Mouse (Mus musculus) small intestine, adult 2 months (tissue): ENCODE data around the gene Axin1. TPM values are rescaled to one million over a fixed set of nuclear protein-coding genes. Genes with fewer than 3 reads are reported as not detected.
A peak's percentile ranks its signal among the peaks of the same experiment; 100 is the strongest.
"Not testable (repeated sequence)": the region's sequence is repeated elsewhere in the genome, so short reads cannot be mapped to it uniquely, and the experiment has no call there.

Source experiments
- H3K27ac ChIP-seq: fragments of 200-500 bp; 2 replicates; pipeline ENCODE4 v1.5.1; 2012; ENCODE audit warnings: low read depth, low read length, control low read depth, inconsistent platforms; ENCODE audit not compliant: insufficient read depth
- H3K27me3 ChIP-seq: fragments of 200-500 bp; 2 replicates; pipeline ENCODE4 v1.6.1; 2012; ENCODE audit warnings: mild to moderate bottlenecking, moderate library complexity, low read length, inconsistent platforms; ENCODE audit not compliant: control insufficient read depth, insufficient read depth
- H3K36me3 ChIP-seq: fragments of 200-500 bp; 2 replicates; pipeline ENCODE4 v1.6.1; 2012; ENCODE audit warnings: mild to moderate bottlenecking, low read length, control low read depth, inconsistent platforms; ENCODE audit not compliant: control insufficient read depth, insufficient read depth
- H3K4me1 ChIP-seq: fragments of 200-500 bp; 2 replicates; pipeline ENCODE4 v1.6.1; 2012; ENCODE audit warnings: low read length, inconsistent platforms, mixed read lengths; ENCODE audit not compliant: control insufficient read depth, insufficient read depth, insufficient read length
- H3K4me3 ChIP-seq: fragments of 200-500 bp; 2 replicates; pipeline ENCODE4 v1.5.1; 2012; ENCODE audit warnings: low read depth, mild to moderate bottlenecking, control low read depth, inconsistent platforms, low read length, moderate library complexity
- CTCF ChIP-seq: fragments of 200-500 bp; IDR thresholded peaks from 2 replicates; pipeline ENCODE4 v1.5.1; 2012; ENCODE audit warnings: low read depth, mild to moderate bottlenecking, control low read depth, inconsistent platforms, low read length, moderate library complexity, mixed read lengths; ENCODE audit not compliant: insufficient replicate concordance, insufficient read length; ENCODE audit errors: extremely low read depth
- POLR2A ChIP-seq: fragments of 200-500 bp; IDR thresholded peaks from 2 replicates; pipeline ENCODE4 v1.6.1; 2012; ENCODE audit warnings: low read depth, mild to moderate bottlenecking, control low read depth, inconsistent platforms, low read length, moderate library complexity
- WGBS: fragments of 180-500 bp; shearing (Covaris S2); methylation state at CpG from one replicate; pipeline ENCODE4 v1.1.7; 2018; 5-methylcytosine and 5-hydroxymethylcytosine counted together
- polyA plus RNA-seq: library from polyadenylated mRNA; depleted of rRNA; stranded (reverse); fragments of >200 nt; gene quantifications from 2 replicates; pipeline ENCODE4 v1.2.3, GENCODE M21; 2012

Axin1 gene
- polyA plus RNA-seq, 1 experiment = 17.9 TPM

- peak overlapping the region; percentile 86 for H3K4me3 ChIP-seq
- H3K27ac ChIP-seq = peak overlapping the region; percentile 100
- peaks cover 13% of the 10 kb centered on the region for H3K4me1 ChIP-seq
- peaks cover 11% of the 10 kb centered on the region; the same call in 1 of the 2 replicates for H3K36me3 ChIP-seq
- H3K27me3 ChIP-seq = 0 out of 2 replicates have a peak, but pooled peaks cover 3% of the 10 kb centered on the region
- WGBS = 5% methylated on average over 8 of the region's 8 CpGs
- TF ChIP-seq POLR2A (no peak), CTCF (no peak)
Observed at GRCm38 (mm10) chr17:26114061-26114460, 24.4 kb upstream of the Axin1 start.

GRCm38 (mm10) chr17:26114461-26114860 is 24.0 kb upstream of the Axin1 start:
- H3K27me3 ChIP-seq = not testable (repeated sequence)
- Histone ChIP-seq H3K4me3 (peak overlapping the region; percentile 52), H3K27ac (peak overlapping the region; percentile 82), H3K36me3 (peaks cover 11% of the 10 kb centered on the region; the same call in 1 of the 2 replicates), H3K4me1 (peaks cover 13% of the 10 kb centered on the region)
- 38% methylated on average over 7 of the region's 7 CpGs for WGBS

GRCm38 (mm10) chr17:26115205-26115898 is 23.1 kb upstream of the Axin1 start:
- Histone ChIP-seq H3K27me3 (0 out of 2 replicates have a peak, but pooled peaks cover 3% of the 10 kb centered on the region), H3K4me3 (peak overlapping the region; percentile 22), H3K4me1 (peaks cover 16% of the 10 kb centered on the region), H3K36me3 (peaks cover 11% of the 10 kb centered on the region; the same call in 1 of the 2 replicates), H3K27ac (peak overlapping the region; percentile 82)
- 27% methylated on average over 7 of the region's 7 CpGs for WGBS
- TF ChIP-seq CTCF (no peak), POLR2A (no peak)

- peaks cover 16% of the 10 kb centered on the region for H3K4me1 ChIP-seq
- peak overlapping the region; percentile 91 for H3K27ac ChIP-seq
- no peak overlapping the region for H3K4me3 ChIP-seq
- TF ChIP-seq POLR2A = no peak
- no peak for TF ChIP-seq CTCF
- 0 out of 2 replicates have a peak, but pooled peaks cover 3% of the 10 kb centered on the region for H3K27me3 ChIP-seq
- WGBS = 31% methylated on average over 3 of the region's 3 CpGs
- H3K36me3 ChIP-seq = peaks cover 12% of the 10 kb centered on the region; the same call in 1 of the 2 replicates
Observed at GRCm38 (mm10) chr17:26115956-26116487, 22.5 kb upstream of the Axin1 start.

- Histone ChIP-seq H3K36me3 (peaks cover 16% of the 10 kb centered on the region; the same call in 1 of the 2 replicates), H3K4me1 (peaks cover 16% of the 10 kb centered on the region), H3K27ac (peak overlapping the region; percentile 91), H3K27me3 (0 out of 2 replicates have a peak, but pooled peaks cover 3% of the 10 kb centered on the region), H3K4me3 (peak overlapping the region; percentile 35; the same call in 1 of the 2 replicates)
- 49% methylated on average over 17 of the region's 17 CpGs for WGBS
- TF ChIP-seq CTCF = no peak
- TF ChIP-seq POLR2A = no peak
Observed at GRCm38 (mm10) chr17:26116503-26117258, 21.8 kb upstream of the Axin1 start.

GRCm38 (mm10) chr17:26119766-26120710 is 18.4 kb upstream of the Axin1 start:
- H3K27me3 ChIP-seq = no peaks in the 10 kb centered on the region
- H3K36me3 ChIP-seq = peaks cover 18% of the 10 kb centered on the region; the same call in 1 of the 2 replicates
- no peak overlapping the region for H3K27ac ChIP-seq
- no peak overlapping the region for H3K4me3 ChIP-seq
- H3K4me1 ChIP-seq = peaks cover 25% of the 10 kb centered on the region
- TF ChIP-seq CTCF = peak; percentile 68
- TF ChIP-seq POLR2A = no peak
- WGBS = 31% methylated on average over 33 of the region's 33 CpGs
